Mouse (Mus musculus): Measurements from ENCODE around the gene Bcl2a1a.
"Not testable (repeated sequence)": the region's sequence is repeated elsewhere in the genome, so short reads cannot be mapped to it uniquely, and the experiment has no call there.

- not testable (repeated sequence) for TF ChIP-seq POLR2A (IDR thresholded peaks at IDR 0.05; ENCODE audit: insufficient read depth, low read length); CTCF (IDR thresholded peaks at IDR 0.05; ENCODE audit: low read depth, low read length)
Measured at GRCm38 (mm10) chr9:88916576-88916975, 40.1 kb upstream of the Bcl2a1a start.

Measured in ES-Bruce4 (cell line).